Mouse (Mus musculus) G1E (cell line): Measurements from ENCODE around the gene Map2k5.

Experiments
- CTCF ChIP-seq: IDR thresholded peaks from 2 replicates; pipeline ENCODE4 v1.5.1; 2012; ENCODE audit warnings: low read depth, low read length, inconsistent platforms, mixed read lengths
- GATA1 ChIP-seq: IDR thresholded peaks from 2 replicates; pipeline ENCODE4 v1.6.1; 2012; ENCODE audit warnings: borderline replicate concordance, low read length, inconsistent platforms, mixed read lengths
- GATA2 ChIP-seq: IDR thresholded peaks from 2 replicates; pipeline ENCODE4 v1.6.1; 2012; ENCODE audit warnings: low read depth, low read length, inconsistent platforms, borderline replicate concordance

DNA sequence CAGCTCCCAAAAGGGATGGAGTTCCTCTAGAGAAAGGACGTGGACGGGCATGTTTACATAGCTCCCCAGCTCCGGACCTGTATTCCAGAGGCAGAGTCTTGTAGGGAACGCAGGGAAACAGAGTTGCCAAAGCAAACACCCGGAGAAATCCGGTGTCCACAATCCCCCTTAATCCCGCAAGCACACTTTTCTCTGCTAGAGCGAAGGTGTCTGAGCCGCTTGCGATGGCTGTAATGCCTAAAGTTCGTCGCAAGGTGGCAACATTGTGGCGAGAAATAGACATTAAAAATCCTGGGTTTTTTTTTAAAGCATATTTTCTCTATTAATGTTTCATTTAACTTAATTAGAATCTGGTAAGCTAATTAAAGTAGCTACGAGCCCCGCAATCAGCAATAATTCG is 241.9 kb downstream of the Map2k5 start:
- TF ChIP-seq CTCF (no peak), GATA1 (no peak), GATA2 (no peak)
